ENCODE assay signal across 9 mouse cellular contexts in genomic region chr8:106076612-106077011, GRCm38 (mm10). TPM values are rescaled to one million over a fixed set of nuclear protein-coding genes. Genes with fewer than 3 reads are reported as not detected.
DNase-seq lines count a peak whose midpoint lies in the region; ATAC-seq and TF ChIP-seq lines count a peak whose summit lies in the region.
"Had no signal": no experiment of that assay in that cellular context is flagged by ENCODE, and none has a peak within 500 bp of the region (broad histone marks: within the 10 kb centered on the region; RNA-seq: fewer than 3 reads in every experiment).

No protein-coding gene starts in this region.

- ATAC-seq in hindbrain, embryonic 11.5 days (ENCODE audit: low FRiP score), result no peak
- ATAC-seq in hindbrain, embryonic 16.5 days, result no peak
- ATAC-seq in hindbrain, embryonic 12.5 days (ENCODE audit: low FRiP score), result no peak
- no peak for ATAC-seq in forebrain, embryonic 13.5 days

- no peak overlapping the region for H3K27ac ChIP-seq in hindbrain, embryonic 11.5 days (ENCODE audit: low read depth, low read length)
- H3K27ac ChIP-seq in hindbrain, embryonic 16.5 days (ENCODE audit: low read depth, low read length), result no peak overlapping the region
- no peak overlapping the region for H3K27ac ChIP-seq in hindbrain, embryonic 12.5 days
- H3K27ac ChIP-seq in forebrain, embryonic 13.5 days, result no peak overlapping the region

- H3K4me1 ChIP-seq in hindbrain, embryonic 11.5 days (replicated peaks; ENCODE audit: control insufficient read depth, insufficient read depth, low read length), result no peaks in the 10 kb centered on the region
- no peaks in the 10 kb centered on the region for H3K4me1 ChIP-seq in hindbrain, embryonic 16.5 days (ENCODE audit: control insufficient read depth, insufficient read depth, low read depth, low read length)
- H3K4me1 ChIP-seq in E14TG2a.4 (replicated peaks; ENCODE audit: low read depth, low read length), result peaks cover 19% of the 10 kb centered on the region
- H3K4me1 ChIP-seq in hindbrain, embryonic 12.5 days, result no peaks in the 10 kb centered on the region
- no peaks in the 10 kb centered on the region for H3K4me1 ChIP-seq in forebrain, embryonic 13.5 days

- no peaks in the 10 kb centered on the region for H3K27me3 ChIP-seq in hindbrain, embryonic 11.5 days (ENCODE audit: control insufficient read depth, insufficient read depth, low read length)
- no peaks in the 10 kb centered on the region for H3K27me3 ChIP-seq in hindbrain, embryonic 16.5 days (replicated peaks; ENCODE audit: control insufficient read depth, insufficient read depth, low read length)
- no peaks in the 10 kb centered on the region for H3K27me3 ChIP-seq in E14TG2a.4 (ENCODE audit: insufficient read depth, low read length)
- H3K27me3 ChIP-seq in hindbrain, embryonic 12.5 days, result no peaks in the 10 kb centered on the region
- H3K27me3 ChIP-seq in forebrain, embryonic 13.5 days, result no peaks in the 10 kb centered on the region

- H3K9ac ChIP-seq in hindbrain, embryonic 11.5 days (ENCODE audit: low read depth, low read length), result no peak overlapping the region
- H3K9ac ChIP-seq in hindbrain, embryonic 16.5 days (ENCODE audit: low read depth, low read length), result no peak overlapping the region
- H3K9ac ChIP-seq in hindbrain, embryonic 12.5 days, result no peak overlapping the region
- no peak overlapping the region for H3K9ac ChIP-seq in forebrain, embryonic 13.5 days

- 83% methylated on average over 5 of the region's 5 CpGs for WGBS in hindbrain, embryonic 11.5 days
- 78% methylated on average over 5 of the region's 5 CpGs for WGBS in hindbrain, embryonic 16.5 days
- 84% methylated on average over 5 of the region's 5 CpGs for WGBS in hindbrain, embryonic 12.5 days
- 84% methylated on average over 5 of the region's 5 CpGs for WGBS in forebrain, embryonic 13.5 days

- peak; percentile 34 for DNase-seq in hindbrain, embryonic 11.5 days (ENCODE audit: low spot score)
- peak; percentile 77 for DNase-seq in 416B (ENCODE audit: low read depth)
- DNase-seq in kidney, postnatal 25 days, result peak; percentile 51 to 73
- DNase-seq in ovary, adult 18-20 months (ENCODE audit: low spot score), result no peak

- H3K4me3 ChIP-seq in hindbrain, embryonic 11.5 days (ENCODE audit: low read depth, low read length), result no peak overlapping the region
- H3K4me3 ChIP-seq in hindbrain, embryonic 16.5 days (ENCODE audit: low read length), result no peak overlapping the region
- no peak overlapping the region for H3K4me3 ChIP-seq in E14TG2a.4 (replicated peaks; ENCODE audit: low read length)
- H3K4me3 ChIP-seq in hindbrain, embryonic 12.5 days, result no peak overlapping the region
- H3K4me3 ChIP-seq in forebrain, embryonic 13.5 days, result no peak overlapping the region
- H3K4me3 ChIP-seq: myocyte had no signal

- 0 out of 2 replicates have a peak, but pooled peaks cover 2% of the 10 kb centered on the region for H3K36me3 ChIP-seq in hindbrain, embryonic 11.5 days (ENCODE audit: control insufficient read depth, insufficient read depth, low read length)
- no peaks in the 10 kb centered on the region for H3K36me3 ChIP-seq in hindbrain, embryonic 16.5 days (ENCODE audit: control insufficient read depth, insufficient read depth, low read length)
- H3K36me3 ChIP-seq in E14TG2a.4 (ENCODE audit: insufficient read depth, low read length), result peaks cover 25% of the 10 kb centered on the region
- peaks cover 11% of the 10 kb centered on the region for H3K36me3 ChIP-seq in hindbrain, embryonic 12.5 days
- peaks cover 15% of the 10 kb centered on the region for H3K36me3 ChIP-seq in forebrain, embryonic 13.5 days (ENCODE audit: poor library complexity, severe bottlenecking)

- no peak overlapping the region for H3K4me2 ChIP-seq in hindbrain, embryonic 11.5 days (replicated peaks; ENCODE audit: low read depth, low read length)
- H3K4me2 ChIP-seq in hindbrain, embryonic 16.5 days (ENCODE audit: low read length), result no peak overlapping the region
- no peak overlapping the region for H3K4me2 ChIP-seq in hindbrain, embryonic 12.5 days (replicated peaks)
- no peak overlapping the region for H3K4me2 ChIP-seq in forebrain, embryonic 13.5 days

- H3K9me3 ChIP-seq in hindbrain, embryonic 11.5 days (ENCODE audit: control insufficient read depth, low read length), result no peaks in the 10 kb centered on the region
- H3K9me3 ChIP-seq in hindbrain, embryonic 16.5 days (ENCODE audit: control insufficient read depth, low read length), result no peaks in the 10 kb centered on the region
- H3K9me3 ChIP-seq in E14TG2a.4 (ENCODE audit: low read length), result no peaks in the 10 kb centered on the region
- 0 out of 2 replicates have a peak, but pooled peaks cover 3% of the 10 kb centered on the region for H3K9me3 ChIP-seq in hindbrain, embryonic 12.5 days (replicated peaks)
- H3K9me3 ChIP-seq in forebrain, embryonic 13.5 days (replicated peaks), result no peaks in the 10 kb centered on the region

- TF ChIP-seq CTCF in E14TG2a.4 (conservative IDR thresholded peaks at IDR 0.05; ENCODE audit: low read length), result peak; percentile 71

RNA-seq across cellular contexts. Expression of gene Nfatc3, which starts 18.0 kb away (rescaled TPM):
- polyA plus RNA-seq in hindbrain, embryonic 11.5 days (2014; fragmentation: Nextera tagmentation; extraction: Ambion mirVana), result 4.2 and 8.1 TPM in 2 replicates
- polyA plus RNA-seq in hindbrain, embryonic 16.5 days (2015; fragmentation: Nextera tagmentation; extraction: Ambion mirVana), result 2.1 and 2.6 TPM in 2 replicates
- polyA plus RNA-seq in hindbrain, embryonic 12.5 days (2016; fragmentation: Nextera tagmentation; extraction: Ambion mirVana), result 5.7 and 6.7 TPM in 2 replicates
- 5.2 TPM in 2 replicates for polyA plus RNA-seq in forebrain, embryonic 13.5 days (2015; fragmentation: Nextera tagmentation; extraction: Ambion mirVana)
